Mouse (Mus musculus): ENCODE measurements around the gene Abi1.
"Not testable (repeated sequence)": the region's sequence is repeated elsewhere in the genome, so short reads cannot be mapped to it uniquely, and the experiment has no call there.

Abi1 gene

DNA sequence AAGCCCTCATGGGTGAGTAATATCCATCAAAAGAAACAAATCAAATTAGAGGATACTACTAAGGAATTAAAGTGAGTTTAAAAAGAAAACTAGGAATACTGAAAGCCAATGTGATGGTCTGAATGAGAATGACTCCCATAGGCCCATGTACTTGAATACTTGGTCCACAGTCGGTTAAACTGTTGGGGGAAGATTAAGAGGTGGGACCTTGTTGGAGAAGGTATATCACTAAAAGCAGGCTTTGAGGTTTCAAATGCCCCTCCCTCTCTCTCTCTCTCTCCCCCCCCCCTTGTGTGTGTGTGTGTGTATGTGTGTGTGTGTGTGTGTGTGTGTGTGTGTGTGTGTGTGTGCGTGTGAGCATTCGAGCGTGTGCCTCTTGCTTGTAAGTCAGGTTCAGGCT is 9.4 kb downstream of the Abi1 start:
- no peak for DNase-seq

DNA sequence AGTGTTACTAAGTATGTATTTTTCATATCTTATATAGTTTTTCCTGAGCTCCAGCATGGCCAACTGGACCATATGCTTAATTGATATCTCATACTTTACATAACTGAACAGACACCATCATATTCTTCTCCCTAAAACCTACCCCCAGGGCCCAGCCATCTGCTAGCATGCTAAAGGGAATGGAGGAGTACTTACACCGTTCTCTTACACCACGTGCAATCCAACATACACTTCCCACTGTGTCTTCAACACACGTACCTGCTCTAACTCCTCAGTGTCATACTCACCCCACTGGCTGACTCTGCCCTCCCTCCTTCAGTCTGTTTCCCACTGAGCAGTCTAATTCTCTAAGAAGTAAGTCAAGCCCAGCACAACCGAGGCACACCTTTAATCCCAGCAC is 11.2 kb downstream of the Abi1 start:
- no peak for DNase-seq

- no peak for DNase-seq
Measured at GRCm38 (mm10) chr2:23026379-23026778, 13.7 kb downstream of the Abi1 start.

- no peak for DNase-seq
Measured at GRCm38 (mm10) chr2:23023714-23024282, 16.2 kb downstream of the Abi1 start.

DNA sequence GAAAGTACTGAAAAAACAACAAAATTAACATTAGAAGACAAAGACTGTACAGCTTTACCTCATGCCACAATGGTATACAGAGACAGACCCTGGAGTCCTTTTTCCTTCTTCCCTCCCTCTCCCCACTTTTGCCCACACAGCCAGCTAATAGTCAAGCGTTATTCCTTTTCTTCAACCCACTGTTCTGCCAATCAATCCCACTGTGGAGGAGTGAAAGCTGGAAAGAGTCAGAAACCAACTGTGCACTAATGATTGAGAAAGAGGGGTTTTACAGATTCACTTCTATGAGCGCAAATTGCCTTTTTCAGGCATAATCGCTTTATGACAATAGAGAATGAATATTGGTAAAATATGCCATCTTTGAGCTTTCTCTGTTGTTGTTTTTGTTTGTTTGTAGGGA is 17.0 kb downstream of the Abi1 start:
- no peak for DNase-seq

- no peak for DNase-seq
Measured at GRCm38 (mm10) chr2:23021721-23022120, 18.3 kb downstream of the Abi1 start.

DNA sequence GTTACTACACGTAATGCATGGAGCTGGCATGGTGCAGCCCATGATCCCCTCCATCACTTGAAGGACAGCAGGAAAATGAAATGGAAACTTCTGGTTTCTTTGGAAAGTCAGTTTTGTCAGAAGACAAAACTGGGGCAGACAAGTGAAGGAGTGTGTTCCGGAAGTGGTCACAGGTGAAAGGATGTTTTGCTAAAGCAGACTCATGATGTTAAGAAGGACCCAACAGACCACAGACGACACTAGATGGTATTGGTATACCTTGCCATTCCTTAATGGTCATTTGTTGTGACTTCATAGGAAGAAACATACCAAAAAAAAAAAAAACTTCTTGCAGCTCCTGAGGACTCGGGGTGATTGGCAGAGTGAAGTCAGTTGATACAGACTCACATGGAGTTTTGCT is 18.7 kb downstream of the Abi1 start:
- DNase-seq: no peak

DNA sequence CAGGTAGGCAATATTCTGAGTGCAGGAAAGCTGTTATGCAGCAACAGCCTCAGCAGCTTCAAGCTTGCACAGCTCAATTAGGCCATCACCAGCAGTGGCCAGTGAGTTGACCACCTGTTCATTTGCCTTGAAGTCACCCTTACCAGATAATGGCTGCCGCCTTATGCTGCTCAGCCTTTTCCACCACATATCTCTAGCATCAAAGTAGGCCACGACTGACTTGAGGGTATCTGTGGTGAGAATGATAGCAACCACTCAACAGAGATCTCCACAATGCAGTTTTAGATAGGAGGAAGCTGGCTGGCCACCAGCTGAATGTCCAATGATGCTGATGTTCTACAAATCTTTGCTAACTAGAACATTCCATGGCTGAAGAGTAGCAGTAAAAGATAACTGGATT is 20.9 kb downstream of the Abi1 start:
- DNase-seq: no peak

DNA sequence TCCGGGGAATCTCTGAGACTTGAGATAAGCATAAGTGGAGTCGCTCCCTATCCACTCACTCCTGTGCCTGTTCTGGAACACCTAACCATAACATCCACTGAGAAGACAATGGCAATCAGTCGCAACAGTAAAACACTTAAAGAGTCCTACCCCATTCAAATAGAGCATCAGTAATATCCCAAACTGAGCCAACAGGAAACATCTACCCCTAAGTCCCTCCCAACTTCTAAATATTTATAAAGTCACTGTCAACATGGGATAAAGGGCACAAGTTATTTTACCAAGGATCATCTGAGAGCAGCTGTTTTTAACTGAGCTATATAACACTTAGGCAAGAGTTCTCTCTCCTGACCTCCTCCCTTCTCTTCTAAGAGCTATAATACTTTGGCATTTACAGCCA is 23.9 kb downstream of the Abi1 start:
- no peak for DNase-seq

DNA sequence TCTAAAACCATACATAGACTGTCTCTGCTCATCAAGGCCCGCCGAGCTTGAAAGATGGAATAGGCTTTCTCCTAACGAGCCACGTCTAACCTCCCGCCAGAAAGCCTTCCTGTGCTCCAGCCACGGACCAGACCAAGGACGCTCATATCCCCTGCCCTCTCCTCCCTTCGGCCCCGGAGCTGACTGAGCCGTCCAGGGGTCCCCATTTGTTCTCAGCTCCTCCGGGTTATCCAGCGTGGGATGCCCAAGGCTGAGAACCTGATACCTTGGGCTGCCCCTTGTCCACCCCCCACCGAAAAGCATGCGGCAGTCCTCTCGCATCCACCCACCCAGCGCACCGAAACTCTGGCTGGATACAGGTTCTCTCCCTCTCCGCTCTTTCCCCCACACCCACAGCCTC is 24.7 kb downstream of the Abi1 start:
- no peak for DNase-seq

- DNase-seq: not testable (repeated sequence)
Measured at GRCm38 (mm10) chr2:23014935-23015334, 25.1 kb downstream of the Abi1 start.

DNA sequence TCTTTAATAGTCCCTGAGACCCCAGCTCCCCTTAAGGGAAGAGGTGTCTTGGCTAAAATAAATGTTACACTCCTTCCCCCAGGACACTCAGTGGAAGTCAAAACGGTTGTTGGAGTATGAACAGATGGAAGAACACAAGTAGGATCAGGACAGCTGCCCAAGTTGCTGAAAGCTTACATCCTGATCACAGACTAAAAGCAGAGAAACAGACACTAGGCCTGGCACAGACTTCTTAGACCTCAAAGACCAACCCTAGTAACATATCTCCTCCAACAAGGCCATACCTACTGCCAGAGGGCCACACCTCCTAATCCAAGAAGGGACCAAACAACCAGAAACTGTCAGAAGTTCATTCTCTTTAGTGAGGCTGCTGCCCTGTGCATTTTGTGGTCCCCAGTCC is 31.8 kb downstream of the Abi1 start:
- no peak for DNase-seq

GRCm38 (mm10) chr2:23007577-23007976 is 32.5 kb downstream of the Abi1 start:
- DNase-seq: no peak

- DNase-seq: no peak
Measured at GRCm38 (mm10) chr2:23007149-23007548, 32.9 kb downstream of the Abi1 start.

DNA sequence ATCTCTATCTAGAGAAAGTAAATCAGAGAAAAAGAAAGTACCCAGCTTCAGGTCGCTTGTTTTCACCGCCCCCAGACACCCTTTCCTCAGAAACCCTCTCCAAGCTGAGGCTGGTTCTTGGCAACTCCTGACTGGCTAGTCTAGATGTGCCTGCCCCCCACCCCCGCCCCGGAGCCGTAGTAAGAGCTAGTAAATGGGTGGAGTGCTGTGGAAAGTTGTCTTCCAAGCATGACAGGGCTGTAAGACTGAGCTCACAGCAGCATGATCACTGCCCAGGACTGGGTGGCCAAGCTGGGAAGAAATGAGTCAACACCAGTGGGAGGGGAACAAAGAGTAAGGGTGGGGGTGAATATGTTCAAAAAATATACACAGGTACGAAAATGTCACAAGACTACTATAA is 33.8 kb downstream of the Abi1 start:
- no peak for DNase-seq

GRCm38 (mm10) chr2:23002637-23003036 is 37.4 kb downstream of the Abi1 start:
- DNase-seq: no peak

DNA sequence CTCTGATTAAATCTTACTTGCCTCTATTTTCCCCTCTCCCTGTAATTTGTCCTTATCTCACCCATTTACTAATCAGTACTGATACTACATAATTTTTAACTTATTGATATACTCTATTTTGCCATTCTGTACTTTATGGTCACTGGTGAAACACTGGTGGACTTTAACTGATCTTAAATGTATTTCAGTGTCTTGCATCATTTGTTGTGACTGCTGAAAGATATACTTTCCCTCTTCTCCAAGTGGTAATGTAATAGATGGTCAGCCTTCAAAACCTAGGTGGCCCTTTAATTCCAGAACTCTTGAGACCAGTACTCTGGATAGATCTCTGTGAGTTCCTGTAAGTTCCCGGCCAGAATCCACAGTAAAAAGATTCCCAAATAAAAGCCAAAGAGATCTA is 40.4 kb downstream of the Abi1 start:
- DNase-seq: no peak

DNA sequence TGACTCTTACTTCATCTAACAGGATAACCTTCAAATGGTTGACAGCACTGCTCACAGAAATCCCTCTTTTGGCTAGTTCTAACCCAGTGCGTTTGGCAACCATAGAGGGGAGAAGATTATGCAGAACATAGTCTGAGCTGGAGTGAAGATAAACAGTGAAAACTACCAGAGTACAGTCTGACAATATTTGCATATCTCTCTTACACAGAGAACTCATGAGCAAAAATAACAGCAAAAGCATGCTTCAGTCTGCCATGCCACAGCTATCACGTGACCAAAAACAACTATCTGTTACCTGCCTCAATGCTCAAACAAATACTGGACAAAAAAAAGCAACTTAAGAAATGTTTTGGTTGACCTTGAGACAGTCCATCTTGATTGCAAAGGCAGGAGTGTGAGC is 41.2 kb downstream of the Abi1 start:
- no peak for DNase-seq

- no peak for DNase-seq
Measured at GRCm38 (mm10) chr2:22998015-22998414, 42.0 kb downstream of the Abi1 start.

DNA sequence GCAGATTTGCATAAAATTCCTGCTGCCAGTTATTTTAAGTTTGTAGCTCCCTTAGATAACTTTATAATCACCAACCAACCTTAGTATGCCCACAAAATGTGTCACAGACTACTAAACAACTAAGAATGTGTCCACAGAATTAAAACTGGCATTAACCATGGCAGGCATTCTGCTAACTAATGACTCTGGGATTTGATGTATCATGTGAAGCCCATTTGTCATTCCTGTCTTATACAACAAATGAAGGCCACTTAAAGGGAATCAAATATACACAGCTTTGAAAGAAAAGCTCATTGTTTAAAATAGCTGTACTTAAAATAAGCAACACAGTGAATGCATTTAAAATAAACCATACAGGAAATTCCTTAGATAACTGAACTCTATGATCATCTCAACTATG is 44.0 kb downstream of the Abi1 start:
- DNase-seq: no peak

GRCm38 (mm10) chr2:22985973-22986657 is 53.9 kb downstream of the Abi1 start:
- no peak for DNase-seq

DNA sequence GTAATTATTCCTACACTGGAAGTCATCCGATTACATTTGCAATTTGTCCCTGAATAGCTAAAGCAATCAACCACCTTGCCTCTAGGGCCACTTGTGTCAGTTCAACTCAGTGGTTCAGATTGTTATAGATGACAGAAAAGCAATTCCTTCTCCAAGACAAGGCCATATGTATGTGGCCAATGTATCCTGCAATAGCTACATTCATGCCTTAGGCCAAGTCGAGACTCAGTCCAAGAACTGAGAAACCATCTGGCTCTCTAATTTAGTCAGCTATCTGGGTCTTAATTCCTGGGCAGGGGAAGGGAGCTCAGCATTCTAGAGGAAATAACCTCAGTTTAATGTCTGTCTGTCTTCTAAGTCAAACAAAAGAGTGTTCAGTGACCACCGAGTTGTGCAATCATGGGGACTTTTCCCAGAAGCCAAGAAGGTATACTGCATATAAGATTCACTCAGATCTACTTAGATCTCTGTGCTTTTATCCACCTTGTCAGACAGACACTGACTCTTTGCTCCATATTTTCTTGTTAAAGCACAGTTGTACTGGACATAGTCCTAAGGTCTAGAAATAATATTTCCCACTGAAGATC is 62.6 kb downstream of the Abi1 start:
- DNase-seq: no peak

DNA sequence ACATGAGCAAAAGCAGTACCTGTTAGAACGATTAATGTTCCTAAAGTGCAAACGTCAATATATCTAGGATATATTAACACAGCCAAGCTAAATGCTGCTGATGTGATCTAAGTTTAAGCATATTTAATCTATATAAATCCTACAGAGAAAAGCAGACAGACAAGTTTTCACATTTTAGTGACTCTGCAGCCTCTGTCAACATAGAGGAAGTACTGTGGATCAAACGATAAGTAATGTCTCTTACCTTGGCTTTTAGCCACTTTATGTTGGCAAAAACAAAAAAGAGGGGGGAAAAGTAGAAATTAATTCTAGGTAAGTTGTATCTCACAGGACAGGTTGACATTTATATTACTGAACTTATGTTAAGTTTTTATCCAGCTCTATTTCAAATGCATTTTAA is 77.1 kb downstream of the Abi1 start:
- no peak for DNase-seq

- DNase-seq: peak; percentile 7
Measured at GRCm38 (mm10) chr2:22962242-22962641, 77.8 kb downstream of the Abi1 start.

- no peak for DNase-seq
Measured at GRCm38 (mm10) chr2:22961681-22962080, 78.4 kb downstream of the Abi1 start.

Data from right cerebral cortex, postnatal 14 days (tissue).